Mouse (Mus musculus): ENCODE results near the gene Diablo.

The Diablo gene

GRCm38 (mm10) chr5:123523692-123524392 is at the start of gene Diablo:
Gene Diablo (minus strand): TSS chr5:123524176.
- ChIA-PET POLR2A (interaction anchor here (0.5 to 8.4 kb wide), 31 partner anchors 8 to 833 kb away, joined by 3 to 72 read pairs (median 3); partner anchors contain the start of genes B3gnt4 (in 2 of the 4), Vps33a (in 2 of the 4), Clip1 (in 1 of the 4) and Kntc1 (in 1 of the 4)), CTCF (interaction anchor here in 3 of 4 experiments (0.5 to 1.8 kb wide), 9 partner anchors 12 to 1420 kb away, joined by 3 to 5 read pairs (median 3); no protein-coding TSS in a partner anchor)

DNA sequence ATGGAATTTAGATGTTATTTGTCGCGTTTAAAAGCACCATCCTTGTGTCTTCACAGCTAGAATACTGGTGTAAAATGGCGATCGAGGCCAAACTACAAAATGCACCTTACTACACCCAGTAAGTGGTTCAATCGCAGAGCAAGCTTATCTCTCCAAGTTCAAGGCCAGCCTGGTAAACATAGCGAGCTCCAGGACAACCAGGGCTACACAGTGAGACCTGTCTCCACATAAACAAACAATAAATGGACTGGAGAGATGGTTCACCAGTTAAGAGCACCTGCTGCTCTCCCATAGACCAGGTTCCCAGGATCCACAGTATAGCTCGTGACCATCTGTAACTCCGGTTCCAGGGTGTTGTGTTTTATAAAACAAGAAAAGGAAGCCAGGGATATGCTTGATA is 49.4 kb upstream of the Diablo start:
- POLR2A ChIA-PET = interaction anchor here in 3 of 4 experiments (0.6 to 2.1 kb wide), 23 partner anchors 10 to 322 kb away, joined by 3 to 11 read pairs (median 3); partner anchors contain the start of genes Diablo (in 2 of the 3), Wdr66 (in 2 of the 3) and Rsrc2 (in 1 of the 3)
- CTCF ChIA-PET = no interaction called here

- ChIA-PET POLR2A (interaction anchor here in 3 of 4 experiments (0.6 to 2.1 kb wide), 26 partner anchors 9 to 323 kb away, joined by 3 to 11 read pairs (median 3); partner anchors contain the start of genes Diablo (in 2 of the 3), Rsrc2 (in 1 of the 3) and Wdr66 (in 1 of the 3)), CTCF (interaction anchor here in 2 of 4 experiments (0.7 to 1.1 kb wide), 2 partner anchors 129 to 276 kb away, joined by 3 read pairs; no protein-coding TSS in a partner anchor)
These were observed 48.6 kb upstream of the Diablo start, which contains the start of gene Vps33a for GRCm38 (mm10) chr5:123572357-123573186. Gene Vps33a (minus strand): TSS chr5:123573038.

GRCm38 (mm10) chr5:123561128-123561527 is 37.2 kb upstream of the Diablo start:
- ChIA-PET POLR2A (interaction anchor here in 2 of 4 experiments (1.0 to 1.9 kb wide), 3 partner anchors 11 to 29 kb away, joined by 4 to 6 read pairs (median 4); partner anchors contain the start of gene Vps33a (in 1 of the 2)), CTCF (interaction anchor here in 1 of 4 experiments (1.4 kb wide), 1 partner anchor 184 kb away, joined by 4 read pairs; no protein-coding TSS in a partner anchor)

DNA sequence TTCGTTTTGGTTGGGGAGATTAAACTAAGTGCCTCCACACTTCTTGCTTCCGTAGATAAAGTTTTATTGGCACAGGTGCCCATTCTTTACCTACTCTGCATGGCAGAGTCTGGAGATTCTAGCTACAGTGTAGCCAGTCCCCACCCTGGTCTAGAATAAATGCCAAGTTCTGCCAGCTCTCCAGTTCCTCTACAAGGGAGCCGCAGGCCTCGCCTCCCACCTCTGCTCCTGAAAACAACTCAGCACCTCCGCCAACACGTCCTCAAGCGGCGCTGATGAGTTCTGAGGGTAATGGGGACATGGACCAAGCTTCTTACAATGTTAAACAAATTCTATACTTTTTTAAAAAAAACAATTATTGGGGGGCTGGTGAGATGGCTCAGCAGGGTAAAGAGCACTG is 35.6 kb upstream of the Diablo start:
- CTCF ChIA-PET = interaction anchor here in 1 of 4 experiments (0.6 kb wide), 1 partner anchor 441 kb away, joined by 3 read pairs; no protein-coding TSS in a partner anchor
- POLR2A ChIA-PET = interaction anchor here in 1 of 4 experiments (1.3 kb wide), 1 partner anchor 98 kb away, joined by 3 read pairs; no protein-coding TSS in a partner anchor

DNA sequence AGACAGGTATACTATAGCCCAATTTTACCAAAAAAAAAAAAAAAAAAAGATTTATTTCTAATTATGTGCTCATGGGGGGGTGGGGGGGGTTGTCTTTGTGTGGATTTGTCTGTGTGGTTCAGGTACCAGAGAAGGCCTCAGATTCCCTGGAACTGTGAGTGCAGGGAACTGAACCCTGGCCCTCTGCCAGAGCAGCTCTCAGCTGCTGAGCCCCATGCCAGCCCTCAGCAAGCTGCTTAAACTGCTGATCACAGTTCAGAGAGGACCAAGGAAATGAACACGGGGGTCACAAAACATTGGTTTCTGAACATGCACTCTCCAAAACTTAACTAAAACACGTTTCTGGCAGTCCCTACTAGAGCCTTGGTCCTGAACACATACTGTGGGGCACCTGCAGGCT is 32.5 kb upstream of the Diablo start:
- ChIA-PET POLR2A (interaction anchor here in 2 of 4 experiments (0.6 to 1.4 kb wide), 3 partner anchors 14 to 150 kb away, joined by 3 to 6 read pairs (median 4); partner anchors contain the start of gene Vps33a (in 1 of the 2)), CTCF (interaction anchor here in 2 of 4 experiments (0.6 to 1.2 kb wide), 2 partner anchors 58 to 120 kb away, joined by 3 read pairs; no protein-coding TSS in a partner anchor)

GRCm38 (mm10) chr5:123555693-123556092 is 31.7 kb upstream of the Diablo start:
- ChIA-PET POLR2A (interaction anchor here in 2 of 4 experiments (0.7 to 1.4 kb wide), 3 partner anchors 17 to 43 kb away, joined by 3 to 4 read pairs (median 3); partner anchors contain the start of gene Vps33a (in 1 of the 2)), CTCF (interaction anchor here in 2 of 4 experiments (0.6 kb wide), 2 partner anchors 20 to 187 kb away, joined by 3 read pairs; no protein-coding TSS in a partner anchor)

DNA sequence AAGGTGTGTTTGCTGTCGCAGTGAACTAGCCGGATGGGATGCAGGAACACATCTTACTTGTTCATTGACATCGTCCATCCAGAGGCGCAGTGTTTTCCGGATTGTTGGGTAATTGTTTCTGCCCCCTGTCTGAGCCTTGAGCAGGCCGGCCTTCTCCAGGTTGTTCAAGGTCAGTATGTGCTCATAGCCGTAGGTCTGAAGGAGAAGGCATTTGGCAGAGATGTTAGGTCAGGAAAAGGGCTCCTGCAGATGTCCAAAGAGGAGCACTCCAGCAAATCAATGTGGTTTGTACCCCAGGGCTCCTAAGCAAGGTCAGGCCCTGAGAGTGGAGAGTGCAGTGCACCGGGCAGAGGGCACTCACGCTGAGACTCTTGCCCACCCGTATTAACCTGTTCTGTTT is 9.8 kb upstream of the Diablo start:
- ChIA-PET POLR2A (interaction anchor here in 1 of 4 experiments (1.8 kb wide), 1 partner anchor 9 kb away, joined by 4 read pairs; the partner anchor contains the start of gene Diablo), CTCF (no interaction called here)

DNA sequence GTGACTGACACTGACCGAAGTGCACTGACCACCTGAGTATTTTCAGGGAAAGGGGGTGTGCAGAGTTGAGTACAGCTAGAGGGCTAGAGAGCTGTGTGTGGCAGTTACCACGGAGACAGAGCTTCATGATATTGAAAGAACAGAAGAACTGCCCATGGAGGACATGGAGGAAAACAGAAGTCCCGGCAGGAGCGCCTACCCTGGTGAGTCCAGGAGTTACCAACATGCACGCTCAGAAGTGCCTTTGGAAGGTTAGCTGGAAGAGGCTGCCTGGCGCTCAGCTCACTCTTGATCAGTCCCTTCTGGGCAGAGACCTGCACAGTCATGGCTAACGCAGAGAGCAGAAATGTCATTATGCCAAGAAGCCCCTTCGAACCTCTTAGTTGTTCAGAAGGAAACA is 6.1 kb upstream of the Diablo start:
- CTCF ChIA-PET = interaction anchor here in 1 of 4 experiments (0.7 kb wide), 1 partner anchor 29 kb away, joined by 3 read pairs; no protein-coding TSS in a partner anchor
- POLR2A ChIA-PET = interaction anchor here in 2 of 4 experiments (1.0 to 3.1 kb wide), 3 partner anchors 17 to 44 kb away, joined by 3 to 14 read pairs (median 4); no protein-coding TSS in a partner anchor

GRCm38 (mm10) chr5:123528641-123529040 is 4.7 kb upstream of the Diablo start:
- POLR2A ChIA-PET = interaction anchor here in 2 of 4 experiments (0.6 to 2.0 kb wide), 4 partner anchors 15 to 152 kb away, joined by 3 to 4 read pairs (median 3); no protein-coding TSS in a partner anchor
- CTCF ChIA-PET = interaction anchor here in 1 of 4 experiments (0.6 kb wide), 1 partner anchor 99 kb away, joined by 3 read pairs; no protein-coding TSS in a partner anchor

GRCm38 (mm10) chr5:123525916-123526495 is 2.0 kb upstream of the Diablo start:
- ChIA-PET CTCF (no interaction called here), POLR2A (interaction anchor here in 1 of 4 experiments (0.9 to 8.4 kb wide), 3 partner anchors 9 to 194 kb away, joined by 3 to 72 read pairs (median 3); partner anchors contain the start of gene B3gnt4)

DNA sequence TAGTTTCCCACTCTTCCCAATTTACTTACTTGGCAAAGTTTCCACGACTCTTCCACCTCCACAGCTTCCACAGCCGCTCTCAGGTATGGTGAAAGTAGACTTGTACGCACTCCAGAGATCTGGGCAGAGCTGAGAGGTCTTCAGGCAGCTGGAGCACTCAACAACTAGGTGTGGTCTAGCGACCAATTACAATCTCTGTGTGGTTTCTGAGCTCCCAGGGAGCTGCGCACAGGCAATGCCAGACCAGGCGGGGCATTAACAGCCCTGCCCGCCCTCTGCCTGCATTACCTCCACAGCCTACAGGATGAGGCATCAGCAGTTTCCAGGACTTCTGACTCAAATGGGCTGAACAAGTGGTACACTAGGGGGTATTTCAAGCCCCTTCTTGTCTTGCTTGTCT is 1.3 kb upstream of the Diablo start, which contains the start of gene Gm49027:
TSS of gene Gm49027 (minus strand) at position 208 of the 400 bp plus-strand sequence.
- POLR2A ChIA-PET = interaction anchor here (0.5 to 8.4 kb wide), 13 partner anchors 8 to 885 kb away, joined by 3 to 72 read pairs (median 3); partner anchors contain the start of gene B3gnt4 (in 1 of the 4)

DNA sequence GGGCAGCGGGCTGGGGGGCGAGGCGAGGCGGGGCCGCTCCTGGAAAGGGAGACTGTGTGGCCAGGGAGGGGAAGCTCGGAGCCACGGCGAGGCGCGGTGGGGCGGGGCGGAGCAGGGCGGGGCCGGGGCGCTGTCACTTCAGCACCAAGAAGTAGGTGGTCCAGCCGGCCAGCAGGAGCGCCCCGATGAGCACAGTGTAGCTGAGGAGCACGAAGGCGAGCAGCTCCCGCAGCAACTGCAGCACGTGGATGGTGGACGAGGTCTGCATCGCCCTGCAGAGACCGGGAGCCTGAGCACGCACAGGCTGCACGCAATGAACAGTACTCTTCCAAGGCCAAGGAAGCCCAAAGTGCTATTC is 396 bp upstream of the Diablo start:
- ChIA-PET CTCF (interaction anchor here in 3 of 4 experiments (0.6 to 1.8 kb wide), 7 partner anchors 13 to 170 kb away, joined by 3 to 5 read pairs (median 3); no protein-coding TSS in a partner anchor), POLR2A (interaction anchor here (0.5 to 8.4 kb wide), 32 partner anchors 8 to 832 kb away, joined by 3 to 72 read pairs (median 4); partner anchors contain the start of genes B3gnt4 (in 2 of the 4), Vps33a (in 2 of the 4), Clip1 (in 1 of the 4) and Kntc1 (in 1 of the 4))

More for the DNA sequence above, 1.3 kb upstream of the Diablo start, which contains the start of gene Gm49027:
- CTCF ChIA-PET = interaction anchor here in 2 of 4 experiments (0.5 to 1.8 kb wide), 4 partner anchors 10 to 111 kb away, joined by 3 to 5 read pairs (median 3); no protein-coding TSS in a partner anchor

DNA sequence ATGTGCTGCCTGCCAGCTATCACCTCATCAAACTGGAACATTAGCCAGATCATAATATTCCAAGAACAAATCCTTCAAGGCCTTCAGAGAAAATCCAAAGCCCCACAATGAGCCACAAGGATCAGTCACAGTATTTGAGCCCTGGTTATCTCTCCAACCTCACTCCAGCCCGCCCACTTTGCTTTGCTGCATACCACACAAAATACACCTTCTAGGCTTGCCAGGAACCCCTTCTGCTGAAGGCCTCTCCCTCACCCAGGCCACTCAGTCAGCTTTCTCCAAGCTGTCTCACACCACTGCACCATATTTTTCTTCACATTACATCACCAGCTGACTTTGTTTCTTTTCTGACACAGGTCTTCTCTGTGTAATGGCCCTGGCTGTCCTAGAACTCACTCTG is 1.8 kb downstream of the Diablo start:
- ChIA-PET POLR2A (interaction anchor here in 3 of 4 experiments (0.6 to 8.4 kb wide), 5 partner anchors 10 to 211 kb away, joined by 3 to 72 read pairs (median 8); partner anchors contain the start of gene B3gnt4 (in 1 of the 3)), CTCF (no interaction called here)

DNA sequence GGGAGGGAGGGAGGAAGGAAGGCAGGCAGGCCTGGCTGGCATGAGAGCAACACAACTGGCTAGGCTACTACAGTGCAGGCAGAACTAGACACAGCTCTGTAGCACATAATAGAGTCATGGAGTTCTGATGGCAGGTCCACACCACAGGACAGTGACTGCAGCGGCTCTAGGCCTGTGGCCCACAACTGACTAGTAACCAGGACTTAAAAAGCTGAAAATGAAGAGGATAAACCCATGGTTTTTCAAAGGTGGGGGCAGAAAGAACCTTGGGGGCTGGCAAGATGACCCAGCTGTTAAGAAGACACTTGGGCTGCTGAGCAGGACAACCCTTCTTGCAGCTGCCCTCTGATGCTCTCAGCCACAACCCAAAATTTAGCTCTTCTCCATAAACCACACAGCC is 2.4 kb downstream of the Diablo start:
- ChIA-PET CTCF (interaction anchor here in 2 of 4 experiments (0.6 kb wide), 2 partner anchors 106 to 1081 kb away, joined by 3 to 4 read pairs; no protein-coding TSS in a partner anchor), POLR2A (interaction anchor here (0.6 to 8.4 kb wide), 9 partner anchors 9 to 1158 kb away, joined by 3 to 72 read pairs (median 3); partner anchors contain the start of gene B3gnt4 (in 1 of the 4))

GRCm38 (mm10) chr5:123520666-123521065 is 3.3 kb downstream of the Diablo start:
- ChIA-PET POLR2A (interaction anchor here in 3 of 4 experiments (0.5 to 8.4 kb wide), 8 partner anchors 9 to 354 kb away, joined by 3 to 72 read pairs (median 5); partner anchors contain the start of genes B3gnt4 (in 1 of the 3) and Mlxip (in 1 of the 3)), CTCF (interaction anchor here in 1 of 4 experiments (0.6 kb wide), 1 partner anchor 1490 kb away, joined by 3 read pairs; no protein-coding TSS in a partner anchor)

Measured in embryonic stem cell, embryonic (primary cell).